Mouse (Mus musculus) embryonic stem cell, embryonic (primary cell): ENCODE results near the gene Knstrn.

Experiments used
- CTCF ChIA-PET, 4 experiments: fragments of 300-600 bp in 2 of 4; fragments of 350-600 bp in 2 of 4; sonication (Branson Sonifier 250); formaldehyde crosslinking; loops; one replicate each; lab custom pipeline; 2022; ENCODE audit warnings: inconsistent platforms in 2 of 4; lab: Charles Lee
- POLR2A ChIA-PET, 4 experiments: fragments of 300-600 bp in 2 of 4; fragments of 350-600 bp in 2 of 4; sonication (Branson Sonifier 250); formaldehyde crosslinking; loops; one replicate each; lab custom pipeline; 2022; ENCODE audit warnings: antibody characterized with exemption in 4 of 4, inconsistent platforms in 1 of 4; lab: Charles Lee

Knstrn gene

GRCm38 (mm10) chr2:118824396-118824795, 10.6 kb downstream of the Knstrn start:
- CTCF ChIA-PET, result interaction anchor here in 2 of 4 experiments (0.6 to 1.2 kb wide), 2 partner anchors 10 to 31 kb away, joined by 3 to 7 read pairs; partner anchors contain the start of gene Knstrn (in 1 of the 2)

GRCm38 (mm10) chr2:118829096-118829495, 15.3 kb downstream of the Knstrn start:
- POLR2A ChIA-PET, result interaction anchor here in 2 of 4 experiments (1.2 to 5.2 kb wide), 5 partner anchors 10 to 17 kb away, joined by 3 to 13 read pairs (median 6); partner anchors contain the start of gene Knstrn (in 2 of the 2)
- CTCF ChIA-PET, result interaction anchor here in 1 of 4 experiments (0.6 kb wide), 1 partner anchor 33 kb away, joined by 10 read pairs; the partner anchor contains the start of gene Ivd

More at GRCm38 (mm10) chr2:118824396-118824795, 10.6 kb downstream of the Knstrn start:
- POLR2A ChIA-PET, result interaction anchor here in 2 of 4 experiments (1.4 to 2.1 kb wide), 4 partner anchors 10 to 113 kb away, joined by 3 to 11 read pairs (median 6); partner anchors contain the start of gene Knstrn (in 1 of the 2)

- CTCF ChIA-PET, result no interaction called here
- POLR2A ChIA-PET, result interaction anchor here in 2 of 4 experiments (0.9 to 5.2 kb wide), 6 partner anchors 9 to 28 kb away, joined by 3 to 13 read pairs (median 3); partner anchors contain the start of genes Ivd (in 1 of the 2) and Knstrn (in 1 of the 2)
Measured at GRCm38 (mm10) chr2:118834061-118834460, 20.3 kb downstream of the Knstrn start.

GRCm38 (mm10) chr2:118835115-118835514, 21.3 kb downstream of the Knstrn start:
- POLR2A ChIA-PET, result interaction anchor here in 2 of 4 experiments (1.1 to 5.7 kb wide), 5 partner anchors 10 to 21 kb away, joined by 3 to 22 read pairs (median 5); partner anchors contain the start of gene Knstrn (in 2 of the 2)
- CTCF ChIA-PET, result interaction anchor here in 1 of 4 experiments (0.9 kb wide), 1 partner anchor 27 kb away, joined by 3 read pairs; the partner anchor contains the start of gene Ivd

GRCm38 (mm10) chr2:118838330-118838729, 24.5 kb downstream of the Knstrn start:
- CTCF ChIA-PET, result no interaction called here
- POLR2A ChIA-PET, result interaction anchor here in 3 of 4 experiments (1.1 to 5.7 kb wide), 11 partner anchors 8 to 30 kb away, joined by 3 to 22 read pairs (median 5); partner anchors contain the start of genes Ivd (in 3 of the 3) and Knstrn (in 2 of the 3)

- ChIA-PET POLR2A (interaction anchor here in 2 of 4 experiments (0.6 to 1.8 kb wide), 6 partner anchors 11 to 23 kb away, joined by 3 to 8 read pairs (median 4); partner anchors contain the start of gene Ivd (in 1 of the 2)), CTCF (interaction anchor here in 1 of 4 experiments (0.6 kb wide), 1 partner anchor 55 kb away, joined by 5 read pairs; no protein-coding TSS in a partner anchor)
Measured at GRCm38 (mm10) chr2:118841186-118841585, 27.4 kb downstream of the Knstrn start.

- CTCF ChIA-PET, result no interaction called here
- POLR2A ChIA-PET, result interaction anchor here in 2 of 4 experiments (1.1 to 1.9 kb wide), 7 partner anchors 10 to 28 kb away, joined by 4 to 13 read pairs (median 5); partner anchors contain the start of genes Ivd (in 1 of the 2) and Knstrn (in 1 of the 2)
Measured at GRCm38 (mm10) chr2:118841774-118842173, 28.0 kb downstream of the Knstrn start.

GRCm38 (mm10) chr2:118844427-118844826, 30.6 kb downstream of the Knstrn start:
- POLR2A ChIA-PET, result interaction anchor here in 1 of 4 experiments (1.8 kb wide), 1 partner anchor 10 kb away, joined by 5 read pairs; no protein-coding TSS in a partner anchor
- CTCF ChIA-PET, result interaction anchor here in 1 of 4 experiments (0.6 kb wide), 1 partner anchor 80 kb away, joined by 4 read pairs; no protein-coding TSS in a partner anchor

- ChIA-PET POLR2A (interaction anchor here in 3 of 4 experiments (0.5 to 1.8 kb wide), 8 partner anchors 8 to 666 kb away, joined by 3 to 5 read pairs (median 4); partner anchors contain the start of gene Ivd (in 1 of the 3)), CTCF (interaction anchor here in 1 of 4 experiments (1.2 kb wide), 1 partner anchor 208 kb away, joined by 3 read pairs; no protein-coding TSS in a partner anchor)
Measured at GRCm38 (mm10) chr2:118846246-118846645, 32.4 kb downstream of the Knstrn start.

GRCm38 (mm10) chr2:118851756-118852155, 38.0 kb downstream of the Knstrn start:
- CTCF ChIA-PET, result interaction anchor here in 1 of 4 experiments (0.7 kb wide), 1 partner anchor 56 kb away, joined by 4 read pairs; no protein-coding TSS in a partner anchor
- POLR2A ChIA-PET, result interaction anchor here in 2 of 4 experiments (1.2 to 1.9 kb wide), 6 partner anchors 10 to 44 kb away, joined by 3 to 8 read pairs (median 6); partner anchors contain the start of gene Ivd (in 2 of the 2)

- POLR2A ChIA-PET, result interaction anchor here in 3 of 4 experiments (0.6 to 2.1 kb wide), 48 partner anchors 7 to 473 kb away, joined by 3 to 16 read pairs (median 4); partner anchors contain the start of genes Bmf (in 1 of the 3), Ccdc9b (in 1 of the 3), Chst14 (in 1 of the 3) and Disp2 (in 1 of the 3)
- CTCF ChIA-PET, result interaction anchor here (0.6 to 1.1 kb wide), 15 partner anchors 9 to 750 kb away, joined by 3 to 10 read pairs (median 3); partner anchors contain the start of gene Thbs1 (in 1 of the 4)
Measured at GRCm38 (mm10) chr2:118861454-118862339, 47.9 kb downstream of the Knstrn start, which contains the start of gene Ivd. Ivd (plus strand) TSS chr2:118861954.

- POLR2A ChIA-PET, result interaction anchor here in 3 of 4 experiments (0.6 to 2.1 kb wide), 42 partner anchors 7 to 474 kb away, joined by 3 to 16 read pairs (median 4); partner anchors contain the start of genes Bmf (in 1 of the 3), Chst14 (in 1 of the 3), Disp2 (in 1 of the 3) and Eif2ak4 (in 1 of the 3)
- CTCF ChIA-PET, result interaction anchor here (0.6 to 1.1 kb wide), 14 partner anchors 9 to 375 kb away, joined by 3 to 10 read pairs (median 3); no protein-coding TSS in a partner anchor
Measured at GRCm38 (mm10) chr2:118862340-118862675, 48.5 kb downstream of the Knstrn start.

GRCm38 (mm10) chr2:118870601-118871000, 56.8 kb downstream of the Knstrn start:
- POLR2A ChIA-PET, result interaction anchor here in 1 of 4 experiments (0.6 kb wide), 1 partner anchor 761 kb away, joined by 3 read pairs; no protein-coding TSS in a partner anchor

GRCm38 (mm10) chr2:118871032-118871431, 57.2 kb downstream of the Knstrn start:
- CTCF ChIA-PET, result no interaction called here
- POLR2A ChIA-PET, result interaction anchor here in 2 of 4 experiments (1.0 to 2.3 kb wide), 2 partner anchors 9 to 32 kb away, joined by 3 to 8 read pairs; partner anchors contain the start of gene Ivd (in 1 of the 2)

More at GRCm38 (mm10) chr2:118870601-118871000, 56.8 kb downstream of the Knstrn start:
- CTCF ChIA-PET, result no interaction called here

- POLR2A ChIA-PET, result interaction anchor here in 2 of 4 experiments (0.6 to 2.3 kb wide), 2 partner anchors 11 to 40 kb away, joined by 3 to 8 read pairs; partner anchors contain the start of gene Ivd (in 1 of the 2)
Measured at GRCm38 (mm10) chr2:118873018-118873417, 59.2 kb downstream of the Knstrn start.

GRCm38 (mm10) chr2:118873890-118874430, 60.2 kb downstream of the Knstrn start:
- POLR2A ChIA-PET, result interaction anchor here in 2 of 4 experiments (0.6 to 1.1 kb wide), 2 partner anchors 12 to 83 kb away, joined by 4 to 7 read pairs; no protein-coding TSS in a partner anchor
- CTCF ChIA-PET, result no interaction called here

More at GRCm38 (mm10) chr2:118873018-118873417, 59.2 kb downstream of the Knstrn start:
- CTCF ChIA-PET, result interaction anchor here in 1 of 4 experiments (1.3 kb wide), 1 partner anchor 10 kb away, joined by 5 read pairs; no protein-coding TSS in a partner anchor
